Mouse (Mus musculus) liver, embryonic 14.5 days (tissue): ENCODE results near the gene Cdh13.

Experiments
- CTCF ChIP-seq: IDR thresholded peaks from 2 replicates; pipeline ENCODE4 v1.5.1; 2016; ENCODE audit warnings: antibody characterized with exemption, low read depth, control low read depth
- EP300 ChIP-seq: IDR thresholded peaks from 2 replicates; pipeline ENCODE4 v1.6.1; 2016; ENCODE audit warnings: antibody characterized with exemption, low read depth

DNA sequence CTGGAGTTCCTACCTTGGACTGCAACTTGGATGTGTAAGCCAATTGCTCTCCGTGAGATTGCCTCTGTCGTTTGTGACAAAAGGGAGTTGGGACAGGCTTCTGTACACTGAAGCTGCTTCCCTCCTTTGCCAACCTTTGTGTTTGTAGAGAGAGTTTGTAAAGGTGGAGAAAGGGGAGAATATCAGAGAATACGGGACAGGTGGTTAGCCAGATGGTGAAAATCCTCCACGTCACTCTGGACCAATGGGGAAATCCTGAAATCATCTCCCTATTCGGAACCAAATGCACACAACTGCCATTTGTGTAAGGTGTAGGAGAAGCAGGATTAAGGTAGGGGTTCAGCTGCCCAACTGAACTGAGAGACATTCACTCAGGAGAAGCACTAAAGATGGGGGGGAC, 721.3 kb downstream of the Cdh13 start:
- TF ChIP-seq CTCF (no peak), EP300 (no peak)
